Mouse (Mus musculus): ENCODE measurements around the gene Casc1.
"Not testable (repeated sequence)": the region's sequence is repeated elsewhere in the genome, so short reads cannot be mapped to it uniquely, and the experiment has no call there.

DNA sequence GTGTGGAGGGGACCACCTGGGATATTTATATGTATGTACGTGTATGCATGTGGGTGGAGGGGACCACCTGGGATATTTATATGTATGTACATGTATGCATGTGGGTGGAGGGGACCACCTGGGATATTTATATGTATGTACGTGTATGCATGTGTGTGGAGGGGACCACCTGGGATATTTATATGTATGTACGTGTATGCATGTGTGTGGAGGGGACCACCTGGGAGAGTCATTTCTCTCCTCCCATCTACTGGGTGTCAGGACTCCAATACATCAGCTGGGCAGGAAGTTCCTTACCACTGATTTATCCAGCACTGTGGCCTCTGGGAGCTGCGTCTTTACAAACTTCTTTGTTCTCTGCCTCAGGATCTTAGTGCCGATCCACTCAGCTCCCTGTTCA, 77.8 kb downstream of the Casc1 start:
- TF ChIP-seq POLR2A, CTCF (IDR thresholded peaks at IDR 0.05; ENCODE audit: extremely low read depth, insufficient read depth, low read length): not testable (repeated sequence)

Data from cortical plate, adult 2 months (tissue).